In genomic region chr9:78340324-78340723, GRCm38 (mm10) we compare ENCODE assay signal across 9 mouse cellular contexts. TPM values are rescaled to one million over a fixed set of nuclear protein-coding genes. Genes with fewer than 3 reads are reported as not detected.
DNase-seq lines count a peak whose midpoint lies in the region; ATAC-seq and TF ChIP-seq lines count a peak whose summit lies in the region.
"Not testable (repeated sequence)": the region's sequence is repeated elsewhere in the genome, so short reads cannot be mapped to it uniquely, and the experiment has no call there.
"Had no signal": no experiment of that assay in that cellular context is flagged by ENCODE, and none has a peak within 500 bp of the region (broad histone marks: within the 10 kb centered on the region; RNA-seq: fewer than 3 reads in every experiment).

No protein-coding gene starts in this region.

- not testable (repeated sequence) for H3K36me3 ChIP-seq in limb, embryonic 14.5 days (ENCODE audit: control insufficient read depth, insufficient read depth, low read length); midbrain, embryonic 16.5 days (ENCODE audit: control insufficient read depth, insufficient read depth, low read length)

- not testable (repeated sequence) for H3K4me3 ChIP-seq in gastrocnemius, adult 2 months; limb, embryonic 14.5 days (replicated peaks; ENCODE audit: low read length); midbrain, embryonic 16.5 days (ENCODE audit: low read depth, low read length)

- H3K27me3 ChIP-seq in limb, embryonic 14.5 days (ENCODE audit: control insufficient read depth, insufficient read depth, low read length); midbrain, embryonic 16.5 days (ENCODE audit: control insufficient read depth, insufficient read depth, low read depth, low read length): not testable (repeated sequence)

- not testable (repeated sequence) for ATAC-seq in limb, embryonic 14.5 days (ENCODE audit: low FRiP score, low read depth)
- ATAC-seq in midbrain, embryonic 16.5 days, result 0 out of 2 replicates have a peak, but pooled peaks have one; percentile 54

- TF ChIP-seq CTCF in gastrocnemius, adult 2 months (IDR thresholded peaks at IDR 0.05), result peak; percentile 79

- not testable (repeated sequence) for H3K4me1 ChIP-seq in limb, embryonic 14.5 days (ENCODE audit: control insufficient read depth, insufficient read depth, low read length); midbrain, embryonic 16.5 days (ENCODE audit: control insufficient read depth, insufficient read depth, low read length)

- H3K9me3 ChIP-seq in limb, embryonic 14.5 days (ENCODE audit: control insufficient read depth, low read length); midbrain, embryonic 16.5 days (replicated peaks; ENCODE audit: control insufficient read depth, low read length, poor library complexity, severe bottlenecking): not testable (repeated sequence)

- 21% methylated on average over 8 of the region's 8 CpGs for WGBS in limb, embryonic 14.5 days
- 9% methylated on average over 8 of the region's 8 CpGs for WGBS in midbrain, embryonic 16.5 days

- intact Hi-C loops in gastrocnemius, adult 2 months (cut with DNase I), result not testable (repeated sequence)

- H3K4me2 ChIP-seq in limb, embryonic 14.5 days (replicated peaks; ENCODE audit: low read depth, low read length, severe bottlenecking), result not testable (repeated sequence)
- H3K4me2 ChIP-seq in midbrain, embryonic 16.5 days (ENCODE audit: low read length), result peak overlapping the region; percentile 31

- not testable (repeated sequence) for H3K27ac ChIP-seq in gastrocnemius, adult 2 months; limb, embryonic 14.5 days (replicated peaks; ENCODE audit: low read depth, low read length); midbrain, embryonic 16.5 days (ENCODE audit: low read length)

- not testable (repeated sequence) for TF ChIP-seq POLR2A in limb, embryonic 14.5 days (IDR thresholded peaks at IDR 0.05; ENCODE audit: borderline replicate concordance, extremely low read depth, insufficient read depth, insufficient read length)

- H3K9ac ChIP-seq in limb, embryonic 14.5 days (ENCODE audit: low read depth, low read length, severe bottlenecking); midbrain, embryonic 16.5 days (ENCODE audit: low read depth, low read length): not testable (repeated sequence)

- DNase-seq in adrenal gland, adult 18-20 months (ENCODE audit: low spot score in 2 of 2), result peak; percentile 55 to 57
- peak; percentile 36 to 42 for DNase-seq in cerebellum, postnatal 4 days (ENCODE audit: low spot score in 2 of 2)
- DNase-seq in gastrocnemius, adult 2 months, result peak; percentile 35
- peak; percentile 52 for DNase-seq in kidney, adult 18-20 months
- peak; percentile 51 for DNase-seq in limb, embryonic 14.5 days (ENCODE audit: low spot score)
- DNase-seq in spleen, postnatal 10 days (ENCODE audit: low spot score in 2 of 2), result peak; percentile 37 to 66

RNA-seq across cellular contexts. Expression of gene Omt2b, which starts 12.9 kb away (rescaled TPM):
- total RNA-seq in adrenal gland, adult 18-20 months (2021), result not detected
- not detected for total RNA-seq in gastrocnemius, adult 2 months (2021)
- not detected in 2 replicates for polyA plus RNA-seq in limb, embryonic 14.5 days (2012; rRNA removed)
- polyA plus RNA-seq in limb, embryonic 14.5 days (2014; fragmentation: Nextera tagmentation; extraction: Ambion mirVana), result not detected in 2 replicates
- polyA plus RNA-seq in midbrain, embryonic 16.5 days (2015; fragmentation: Nextera tagmentation; extraction: Ambion mirVana), result not detected in 2 replicates
- polyA plus RNA-seq: frontal cortex, adult 2 months; large intestine, adult 2 months had no signal

RNA-seq across cellular contexts. Expression of gene Gsta2, which starts 15.3 kb away (rescaled TPM):
- total RNA-seq in adrenal gland, adult 18-20 months (2021), result 1 to 10 TPM in 1 of 2 experiments, under 1 TPM in 1; 0.42 to 9.7 TPM
- not detected for total RNA-seq in gastrocnemius, adult 2 months (2021)
- 1.2 and 3.0 TPM in 2 replicates for polyA plus RNA-seq in limb, embryonic 14.5 days (2012; rRNA removed)
- polyA plus RNA-seq in limb, embryonic 14.5 days (2014; fragmentation: Nextera tagmentation; extraction: Ambion mirVana), result 4.6 and 7.8 TPM in 2 replicates
- polyA plus RNA-seq in midbrain, embryonic 16.5 days (2015; fragmentation: Nextera tagmentation; extraction: Ambion mirVana), result not detected in 2 replicates
- polyA plus RNA-seq: frontal cortex, adult 2 months; large intestine, adult 2 months had no signal

RNA-seq across cellular contexts. Expression of gene Omt2a, which starts 25.7 kb away (rescaled TPM):
- total RNA-seq in adrenal gland, adult 18-20 months (2021), result not detected
- not detected for total RNA-seq in gastrocnemius, adult 2 months (2021)
- not detected in 2 replicates for polyA plus RNA-seq in limb, embryonic 14.5 days (2012; rRNA removed)
- not detected in 2 replicates for polyA plus RNA-seq in limb, embryonic 14.5 days (2014; fragmentation: Nextera tagmentation; extraction: Ambion mirVana)
- not detected in 2 replicates for polyA plus RNA-seq in midbrain, embryonic 16.5 days (2015; fragmentation: Nextera tagmentation; extraction: Ambion mirVana)
- polyA plus RNA-seq: frontal cortex, adult 2 months; large intestine, adult 2 months had no signal

RNA-seq across cellular contexts. Expression of gene Dppa5a, which starts 27.7 kb away (rescaled TPM):
- total RNA-seq in adrenal gland, adult 18-20 months (2021), result not detected
- not detected for total RNA-seq in gastrocnemius, adult 2 months (2021)
- polyA plus RNA-seq in limb, embryonic 14.5 days (2012; rRNA removed), result 0.67 and 0.92 TPM in 2 replicates
- 0.70 and 0.76 TPM in 2 replicates for polyA plus RNA-seq in limb, embryonic 14.5 days (2014; fragmentation: Nextera tagmentation; extraction: Ambion mirVana)
- polyA plus RNA-seq in midbrain, embryonic 16.5 days (2015; fragmentation: Nextera tagmentation; extraction: Ambion mirVana), result 7.4 and 8.3 TPM in 2 replicates
- polyA plus RNA-seq: large intestine, adult 2 months had no signal

RNA-seq across cellular contexts. Expression of gene Ooep, which starts 38.2 kb away (rescaled TPM):
- total RNA-seq in adrenal gland, adult 18-20 months (2021), result not detected
- not detected for total RNA-seq in gastrocnemius, adult 2 months (2021)
- polyA plus RNA-seq in limb, embryonic 14.5 days (2012; rRNA removed), result 2.0 and 2.2 TPM in 2 replicates
- 3.6 TPM in 2 replicates for polyA plus RNA-seq in limb, embryonic 14.5 days (2014; fragmentation: Nextera tagmentation; extraction: Ambion mirVana)
- 6.9 and 9.1 TPM in 2 replicates for polyA plus RNA-seq in midbrain, embryonic 16.5 days (2015; fragmentation: Nextera tagmentation; extraction: Ambion mirVana)
